Mouse (Mus musculus): ENCODE measurements around the gene Mrpl30. TPM values are rescaled to one million over a fixed set of nuclear protein-coding genes. Genes with fewer than 3 reads are reported as not detected.

Gene Mrpl30
- polyA plus RNA-seq, 1 experiment from 2014 or later = 252 TPM

DNA sequence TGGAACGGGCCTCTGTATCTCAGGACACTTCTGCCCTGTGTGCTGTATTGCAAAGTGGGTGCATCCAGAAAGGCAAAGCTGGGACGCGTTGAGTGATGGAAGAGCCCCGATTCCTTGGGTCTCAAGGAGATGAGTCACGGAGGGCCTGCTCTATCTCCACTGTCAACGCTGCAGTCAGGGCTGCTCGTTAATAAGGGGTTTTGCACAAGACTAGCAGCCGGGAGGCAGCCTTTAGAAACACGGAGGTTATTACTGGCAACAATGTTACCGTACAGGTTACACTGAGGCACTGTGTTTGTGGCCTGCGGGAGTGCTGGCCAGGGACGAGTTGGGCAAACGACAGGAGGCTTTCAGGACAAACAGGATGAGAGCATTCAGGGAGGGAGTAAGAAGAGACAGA is 27.4 kb downstream of the Mrpl30 start:
- no peaks in the 10 kb centered on the region for H3K36me3 ChIP-seq (replicated peaks)
- no peaks in the 10 kb centered on the region for H3K27me3 ChIP-seq (ENCODE audit: poor library complexity, severe bottlenecking)
- DNase-seq (ENCODE audit: extremely low spot score, low spot score) = no peak
- no peak overlapping the region for H3K4me3 ChIP-seq
- WGBS = 78% methylated on average over 13 of the region's 13 CpGs
- no peaks in the 10 kb centered on the region for H3K4me1 ChIP-seq
- no peaks in the 10 kb centered on the region for H3K9me3 ChIP-seq
- H3K27ac ChIP-seq = no peak overlapping the region

DNA sequence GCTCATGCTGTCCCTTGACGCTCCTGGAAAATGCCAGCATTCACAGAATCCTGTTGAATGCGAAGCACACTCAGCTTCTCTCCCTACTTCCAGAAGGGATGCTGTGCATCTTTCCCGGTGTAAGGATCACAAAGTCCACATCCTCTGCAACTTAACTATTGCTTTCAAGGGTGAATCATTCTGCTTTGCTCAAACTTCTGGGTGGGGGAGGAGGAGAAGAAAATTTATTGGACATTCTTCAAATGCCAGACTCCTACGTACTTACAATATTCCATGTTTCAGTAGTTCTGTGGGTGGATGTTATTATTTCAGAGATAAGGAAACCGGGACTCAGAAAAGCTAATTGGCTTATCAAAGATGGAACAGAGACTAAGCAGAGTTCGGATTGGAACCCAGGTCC is 27.8 kb downstream of the Mrpl30 start:
- H3K27me3 ChIP-seq (ENCODE audit: poor library complexity, severe bottlenecking) = no peaks in the 10 kb centered on the region
- 84% methylated on average over 6 of the region's 6 CpGs for WGBS
- no peaks in the 10 kb centered on the region for H3K9me3 ChIP-seq
- H3K27ac ChIP-seq = no peak overlapping the region
- H3K36me3 ChIP-seq (replicated peaks) = no peaks in the 10 kb centered on the region
- H3K4me1 ChIP-seq = no peaks in the 10 kb centered on the region
- DNase-seq (ENCODE audit: extremely low spot score, low spot score) = no peak
- H3K4me3 ChIP-seq = no peak overlapping the region

DNA sequence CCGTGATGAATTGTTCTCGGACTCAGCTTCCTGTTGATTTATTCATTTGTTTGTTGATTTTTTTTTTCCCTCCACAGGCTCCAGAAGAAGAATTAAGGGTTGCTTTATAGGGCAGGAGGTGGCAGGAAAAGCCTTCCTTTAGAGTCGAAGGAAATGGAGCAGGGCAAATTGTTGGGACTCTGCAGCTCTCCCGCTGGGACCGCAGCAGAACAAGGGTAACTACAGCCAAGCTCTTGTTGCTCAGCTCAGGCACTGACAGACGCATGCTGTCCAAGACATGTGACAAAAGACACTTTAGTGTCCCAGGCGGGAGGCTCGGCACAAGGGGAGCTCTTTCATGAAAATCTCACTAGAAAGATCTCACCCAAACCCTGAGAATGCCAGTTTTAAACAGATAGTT is 32.3 kb downstream of the Mrpl30 start:
- no peaks in the 10 kb centered on the region for H3K27me3 ChIP-seq (ENCODE audit: poor library complexity, severe bottlenecking)
- no peaks in the 10 kb centered on the region for H3K4me1 ChIP-seq
- no peak overlapping the region for H3K27ac ChIP-seq
- DNase-seq (ENCODE audit: extremely low spot score, low spot score) = no peak
- H3K9me3 ChIP-seq = no peaks in the 10 kb centered on the region
- 73% methylated on average over 8 of the region's 8 CpGs for WGBS
- no peaks in the 10 kb centered on the region for H3K36me3 ChIP-seq (replicated peaks)
- H3K4me3 ChIP-seq = no peak overlapping the region

DNA sequence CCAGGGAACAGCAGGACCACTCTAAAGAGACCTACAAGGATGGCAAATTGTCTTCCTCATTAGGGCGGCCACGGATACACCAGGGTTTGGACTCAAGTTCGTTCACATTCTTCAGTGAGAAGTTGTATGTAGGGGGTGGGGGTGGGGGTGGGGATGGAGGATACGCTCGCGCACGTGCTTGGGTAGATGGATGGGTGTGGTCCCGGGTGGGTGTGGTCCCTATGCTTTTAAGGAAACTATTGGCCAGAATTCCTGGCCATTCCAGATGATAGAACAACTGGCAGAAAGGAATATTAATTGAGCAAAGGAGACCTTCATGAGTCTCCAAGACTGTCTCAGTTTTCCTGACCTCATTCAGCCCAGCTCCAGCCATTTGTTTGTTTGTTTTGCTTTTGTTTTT is 35.7 kb downstream of the Mrpl30 start:
- H3K27ac ChIP-seq = no peak overlapping the region
- 77% methylated on average over 8 of the region's 8 CpGs for WGBS

DNA sequence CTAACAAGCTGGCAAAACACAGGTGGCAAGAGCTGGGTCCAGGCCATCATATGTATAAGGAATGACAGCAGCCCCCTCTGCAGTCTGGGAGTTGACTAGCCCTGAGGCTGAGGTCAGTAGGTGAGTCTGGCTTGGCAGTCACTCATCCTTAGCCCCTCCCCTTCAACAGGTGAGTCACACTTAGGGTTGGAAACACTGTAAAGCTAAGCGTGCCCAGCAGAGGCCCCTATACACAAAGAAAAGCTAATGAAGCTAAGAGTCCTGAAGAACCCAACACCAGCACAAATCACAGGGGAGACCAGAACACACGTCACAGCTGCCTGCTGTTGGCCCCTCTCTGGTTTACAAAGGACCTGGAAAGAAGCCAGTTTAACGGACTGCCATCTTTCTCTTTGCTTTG is 41.5 kb downstream of the Mrpl30 start:
- no peak overlapping the region for H3K27ac ChIP-seq
- H3K9me3 ChIP-seq = no peaks in the 10 kb centered on the region
- H3K36me3 ChIP-seq (replicated peaks) = no peaks in the 10 kb centered on the region
- H3K4me1 ChIP-seq = no peaks in the 10 kb centered on the region
- WGBS = 28% methylated on average over 3 of the region's 3 CpGs
- no peaks in the 10 kb centered on the region for H3K27me3 ChIP-seq (ENCODE audit: poor library complexity, severe bottlenecking)
- H3K4me3 ChIP-seq = no peak overlapping the region
- no peak for DNase-seq (ENCODE audit: extremely low spot score, low spot score)

More for the DNA sequence above, 35.7 kb downstream of the Mrpl30 start:
- Histone ChIP-seq H3K27me3 (ENCODE audit: poor library complexity, severe bottlenecking) (no peaks in the 10 kb centered on the region), H3K4me1 (no peaks in the 10 kb centered on the region), H3K9me3 (no peaks in the 10 kb centered on the region), H3K4me3 (no peak overlapping the region), H3K36me3 (replicated peaks) (no peaks in the 10 kb centered on the region)
- no peak for DNase-seq (ENCODE audit: extremely low spot score, low spot score)

Other genes starting within 250 kb of the Mrpl30 start
- gene 2010300C02Rik, start 170.4 kb upstream of the Mrpl30 start, polyA plus RNA-seq (2016; fragmentation: Nextera tagmentation; extraction: Ambion mirVana) = 0.66 and 0.68 TPM in 2 replicates
- 8.6 and 10.4 TPM in 2 replicates for gene Tsga10, start 24.0 kb upstream of the Mrpl30 start, polyA plus RNA-seq (2016; fragmentation: Nextera tagmentation; extraction: Ambion mirVana)
- gene Lipt1, start 18.7 kb upstream of the Mrpl30 start, polyA plus RNA-seq (2016; fragmentation: Nextera tagmentation; extraction: Ambion mirVana) = 9.4 and 9.8 TPM in 2 replicates
- gene Mitd1, start 66 bp upstream of the Mrpl30 start, polyA plus RNA-seq (2016; fragmentation: Nextera tagmentation; extraction: Ambion mirVana) = 23.6 and 27.8 TPM in 2 replicates
- not detected in 2 replicates for gene Lyg2, start 26.0 kb downstream of the Mrpl30 start, polyA plus RNA-seq (2016; fragmentation: Nextera tagmentation; extraction: Ambion mirVana)
- not detected in 2 replicates for gene Lyg1, start 67.3 kb downstream of the Mrpl30 start, polyA plus RNA-seq (2016; fragmentation: Nextera tagmentation; extraction: Ambion mirVana)
- gene Txndc9, start 107.4 kb downstream of the Mrpl30 start, polyA plus RNA-seq (2016; fragmentation: Nextera tagmentation; extraction: Ambion mirVana) = 134 and 140 TPM in 2 replicates
- gene Eif5b, start 107.5 kb downstream of the Mrpl30 start, polyA plus RNA-seq (2016; fragmentation: Nextera tagmentation; extraction: Ambion mirVana) = 28.4 and 28.5 TPM in 2 replicates
- gene Rev1, start 239.3 kb downstream of the Mrpl30 start, polyA plus RNA-seq (2016; fragmentation: Nextera tagmentation; extraction: Ambion mirVana) = 36.0 and 39.2 TPM in 2 replicates